Mouse (Mus musculus): ENCODE results near the gene Spryd3. TPM values are rescaled to one million over a fixed set of nuclear protein-coding genes. Genes with fewer than 3 reads are reported as not detected.
A peak's percentile ranks its signal among the peaks of the same experiment; 100 is the strongest.

The Spryd3 gene
- polyA plus RNA-seq, 1 experiment from 2014 or later: 12.1 TPM

DNA sequence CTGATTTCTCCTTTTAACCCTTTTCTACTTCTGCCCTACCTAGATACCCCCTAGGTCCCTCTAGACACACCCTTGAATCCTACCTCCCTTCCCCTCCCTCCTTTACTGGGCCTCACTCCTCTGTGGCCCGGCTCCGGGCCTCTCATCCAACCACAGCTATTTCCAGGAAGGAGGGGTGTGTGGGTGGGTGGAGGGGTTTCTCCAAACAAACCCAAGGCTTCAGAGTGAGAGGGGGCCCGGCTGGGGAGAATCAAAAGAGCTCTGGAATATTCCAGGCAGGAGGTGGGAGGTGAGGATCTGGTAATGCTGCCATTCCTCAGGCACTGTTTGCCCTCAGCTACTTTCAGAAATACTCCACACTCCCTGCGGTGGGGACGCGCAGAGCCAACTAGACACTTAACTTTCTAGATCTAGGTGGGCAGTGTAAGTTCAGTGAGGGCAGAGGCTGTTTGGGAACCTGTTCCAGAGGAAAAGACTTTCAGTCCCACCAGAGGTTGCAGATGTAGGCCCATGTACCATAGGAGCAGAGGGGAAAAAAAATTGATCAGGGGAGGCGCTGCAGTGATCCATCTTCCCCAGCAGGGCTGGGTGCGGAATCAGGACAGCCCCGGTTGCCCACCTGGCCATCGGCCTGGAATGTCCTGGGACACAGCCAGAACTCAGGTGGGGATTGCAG is 34.9 kb downstream of the Spryd3 start:
- Histone ChIP-seq H3K9me3 (ENCODE audit: control insufficient read depth, low read length) (no peaks in the 10 kb centered on the region), H3K27me3 (ENCODE audit: control insufficient read depth, insufficient read depth, low read length) (peaks cover 13% of the 10 kb centered on the region), H3K9ac (ENCODE audit: low read length) (peak overlapping the region; percentile 66; the same call in 1 of the 2 replicates), H3K4me2 (ENCODE audit: low read depth, low read length, severe bottlenecking) (peak overlapping the region; percentile 80; the same call in 1 of the 2 replicates), H3K4me1 (replicated peaks; ENCODE audit: control insufficient read depth, insufficient read depth, low read length) (peaks cover 19% of the 10 kb centered on the region), H3K4me3 (ENCODE audit: low read depth, low read length) (peak overlapping the region; percentile 48), H3K36me3 (ENCODE audit: control insufficient read depth, insufficient read depth, low read length) (no peaks in the 10 kb centered on the region; the same call in none of the 2 replicates), H3K27ac (ENCODE audit: low read depth, low read length) (peak overlapping the region; percentile 27; the same call in 1 of the 2 replicates)
- DNase-seq (ENCODE audit: low spot score): peak; percentile 62
- ATAC-seq (replicated peaks; ENCODE audit: low FRiP score): no peak; the same call in 1 of the 2 replicates
- 28% methylated on average over 10 of the region's 10 CpGs for WGBS

DNA sequence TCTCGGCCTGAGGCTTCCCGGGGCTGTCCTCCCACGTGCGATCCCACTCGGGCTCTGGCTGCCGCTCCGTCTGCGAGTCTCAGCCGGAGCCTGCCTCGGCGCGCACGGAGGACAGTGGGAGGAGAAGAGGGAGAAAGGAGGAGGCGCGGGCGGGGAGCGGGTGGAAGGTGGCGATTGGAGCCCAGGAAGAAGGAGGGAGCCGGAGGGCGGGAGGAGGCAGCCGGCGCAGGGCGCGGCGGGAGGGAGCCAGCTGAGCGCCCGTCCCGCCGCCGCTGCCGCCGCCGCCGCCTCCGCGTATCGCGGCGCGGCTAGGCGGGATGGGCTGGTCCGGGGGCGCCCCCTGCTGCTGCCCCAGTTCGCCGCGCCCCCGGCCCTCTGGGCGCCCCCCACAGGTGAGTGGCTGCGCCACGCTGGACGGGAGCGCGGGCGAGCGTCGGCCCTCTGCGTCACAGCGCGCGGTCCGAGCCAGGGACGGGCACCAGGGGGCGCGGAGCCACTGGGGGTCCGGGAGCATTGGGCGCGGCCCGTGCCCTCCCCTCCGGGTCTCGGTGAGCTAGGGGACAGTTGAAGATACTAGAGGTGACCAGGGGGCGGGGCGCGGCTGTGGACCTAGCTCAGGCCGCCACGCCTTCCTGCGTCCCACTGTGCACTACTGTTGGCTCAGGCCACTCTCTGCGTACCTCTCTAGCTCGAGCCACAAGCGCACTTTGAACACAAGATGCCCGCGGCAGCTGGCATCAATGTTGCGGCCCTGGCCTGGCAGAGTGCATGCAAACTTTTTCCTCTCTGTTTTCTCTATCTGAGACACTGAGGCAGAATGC is 35.7 kb downstream of the Spryd3 start, which contains the start of gene Tns2:
Gene Tns2, plus strand, starts transcription at position 253 of the 821 bp plus-strand sequence.
- peak; percentile 82 for DNase-seq (ENCODE audit: low spot score)
- peak; percentile 67 for ATAC-seq (replicated peaks; ENCODE audit: low FRiP score)
- Histone ChIP-seq H3K9ac (ENCODE audit: low read length) (peak within 1 kb of the TSS; percentile 66), H3K27ac (ENCODE audit: low read depth, low read length) (peak within 1 kb of the TSS; percentile 27; the same call in 1 of the 2 replicates), H3K4me1 (replicated peaks; ENCODE audit: control insufficient read depth, insufficient read depth, low read length) (peaks cover 19% of the 10 kb centered on the region), H3K9me3 (ENCODE audit: control insufficient read depth, low read length) (no peaks in the 10 kb centered on the region), H3K36me3 (ENCODE audit: control insufficient read depth, insufficient read depth, low read length) (no peaks in the 10 kb centered on the region; the same call in none of the 2 replicates), H3K27me3 (ENCODE audit: control insufficient read depth, insufficient read depth, low read length) (peaks cover 7% of the 10 kb centered on the region), H3K4me2 (ENCODE audit: low read depth, low read length, severe bottlenecking) (peak within 1 kb of the TSS; percentile 80), H3K4me3 (ENCODE audit: low read depth, low read length) (peak within 1 kb of the TSS; percentile 48)
- under 1% methylated on average over 50 of the region's 82 CpGs for WGBS

GRCm38 (mm10) chr15:102099771-102100160 is 36.3 kb downstream of the Spryd3 start:
- H3K27me3 ChIP-seq (ENCODE audit: control insufficient read depth, insufficient read depth, low read length): peaks cover 4% of the 10 kb centered on the region
- H3K4me2 ChIP-seq (ENCODE audit: low read depth, low read length, severe bottlenecking): peak overlapping the region; percentile 80
- H3K9ac ChIP-seq (ENCODE audit: low read length): peak overlapping the region; percentile 66
- no peaks in the 10 kb centered on the region for H3K9me3 ChIP-seq (ENCODE audit: control insufficient read depth, low read length)
- H3K36me3 ChIP-seq (ENCODE audit: control insufficient read depth, insufficient read depth, low read length): peaks cover 4% of the 10 kb centered on the region
- WGBS: 24% methylated on average over 8 of the region's 8 CpGs
- H3K4me3 ChIP-seq (ENCODE audit: low read depth, low read length): peak overlapping the region; percentile 48
- DNase-seq (ENCODE audit: low spot score) (no peak), ATAC-seq (replicated peaks; ENCODE audit: low FRiP score) (no peak)
- no peak overlapping the region for H3K27ac ChIP-seq (ENCODE audit: low read depth, low read length)
- peaks cover 19% of the 10 kb centered on the region for H3K4me1 ChIP-seq (replicated peaks; ENCODE audit: control insufficient read depth, insufficient read depth, low read length)

- Histone ChIP-seq H3K4me3 (ENCODE audit: low read depth, low read length) (no peak overlapping the region), H3K27me3 (ENCODE audit: control insufficient read depth, insufficient read depth, low read length) (peaks cover 4% of the 10 kb centered on the region), H3K4me1 (replicated peaks; ENCODE audit: control insufficient read depth, insufficient read depth, low read length) (peaks cover 19% of the 10 kb centered on the region), H3K4me2 (ENCODE audit: low read depth, low read length, severe bottlenecking) (no peak overlapping the region), H3K9me3 (ENCODE audit: control insufficient read depth, low read length) (no peaks in the 10 kb centered on the region), H3K36me3 (ENCODE audit: control insufficient read depth, insufficient read depth, low read length) (peaks cover 7% of the 10 kb centered on the region), H3K9ac (ENCODE audit: low read length) (no peak overlapping the region), H3K27ac (ENCODE audit: low read depth, low read length) (no peak overlapping the region)
- ATAC-seq (replicated peaks; ENCODE audit: low FRiP score) (no peak), DNase-seq (ENCODE audit: low spot score) (peak; percentile 49)
- WGBS: 58% methylated on average over 5 of the region's 5 CpGs
Measured at GRCm38 (mm10) chr15:102099260-102099659, 36.8 kb downstream of the Spryd3 start.

DNA sequence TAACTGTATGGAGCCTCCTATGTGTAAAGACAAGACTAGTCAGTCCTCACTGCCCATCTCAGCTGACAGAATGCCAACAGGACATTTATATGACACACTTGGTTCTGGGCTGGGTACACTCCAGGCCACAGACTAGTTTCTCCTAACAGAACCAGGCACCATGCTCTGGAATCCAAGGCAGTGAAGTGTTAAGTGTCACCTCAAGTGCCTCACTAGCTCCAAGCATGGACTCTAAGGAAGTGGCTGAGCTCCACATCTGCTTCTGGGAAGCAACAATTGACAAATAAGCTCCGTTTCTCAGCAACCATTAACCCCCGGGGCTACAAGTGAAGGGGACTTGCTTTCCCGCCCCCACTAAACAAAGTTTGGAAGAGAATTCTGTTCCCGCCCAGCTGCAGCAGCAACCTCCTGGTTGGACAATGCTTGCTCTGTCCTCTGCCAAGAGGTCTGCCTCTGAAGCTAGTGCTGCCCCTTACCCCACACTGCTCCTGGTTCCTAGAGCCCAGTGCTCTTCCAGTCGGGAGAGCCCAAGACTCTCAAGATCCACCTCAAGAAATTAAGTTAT is 38.0 kb downstream of the Spryd3 start:
- H3K4me3 ChIP-seq (ENCODE audit: low read depth, low read length): no peak overlapping the region
- H3K4me1 ChIP-seq (replicated peaks; ENCODE audit: control insufficient read depth, insufficient read depth, low read length): peaks cover 9% of the 10 kb centered on the region
- no peaks in the 10 kb centered on the region for H3K9me3 ChIP-seq (ENCODE audit: control insufficient read depth, low read length)
- H3K27ac ChIP-seq (ENCODE audit: low read depth, low read length): no peak overlapping the region
- H3K4me2 ChIP-seq (ENCODE audit: low read depth, low read length, severe bottlenecking): no peak overlapping the region
- no peak overlapping the region for H3K9ac ChIP-seq (ENCODE audit: low read length)
- H3K36me3 ChIP-seq (ENCODE audit: control insufficient read depth, insufficient read depth, low read length): peaks cover 15% of the 10 kb centered on the region
- H3K27me3 ChIP-seq (ENCODE audit: control insufficient read depth, insufficient read depth, low read length): peaks cover 4% of the 10 kb centered on the region
- DNase-seq (ENCODE audit: low spot score) (peak; percentile 52), ATAC-seq (replicated peaks; ENCODE audit: low FRiP score) (no peak)
- 38% methylated on average over 5 of the region's 5 CpGs for WGBS

DNA sequence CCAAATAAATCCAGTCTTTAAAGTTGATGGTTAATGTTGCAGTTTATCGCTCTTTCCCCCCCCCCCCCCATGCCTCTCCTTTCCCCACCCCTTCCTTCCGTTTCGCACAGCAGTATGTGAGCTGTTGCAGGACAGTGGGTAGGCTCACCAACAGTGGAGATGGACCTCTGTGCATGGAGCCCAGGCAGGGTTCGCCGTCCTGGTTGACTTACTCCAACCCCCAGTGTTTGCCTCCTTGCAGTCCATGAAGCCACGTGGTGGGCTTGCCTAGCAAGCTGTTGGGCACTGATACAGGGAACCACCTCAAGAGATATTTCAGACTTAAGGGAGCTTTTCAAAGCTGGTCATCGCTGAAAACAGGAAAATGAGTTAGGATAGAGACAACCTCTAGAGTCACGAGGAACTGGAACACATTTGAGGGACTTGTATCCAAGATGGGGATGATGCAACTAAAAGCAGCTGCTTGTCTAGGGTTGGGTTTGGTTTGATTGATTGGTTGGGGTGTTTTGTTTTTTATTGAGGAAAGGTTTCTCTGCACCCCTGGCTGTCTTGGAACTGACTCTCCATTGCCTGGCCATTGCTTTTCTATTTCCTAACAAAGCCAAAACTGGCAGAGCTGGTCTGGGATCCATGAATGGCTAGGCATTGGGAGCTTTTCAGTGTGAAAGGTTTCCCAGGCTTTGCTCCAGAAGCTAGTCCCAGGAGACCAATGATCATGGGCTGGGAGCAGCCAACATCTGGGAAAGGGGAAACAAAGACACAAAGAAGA is 38.7 kb downstream of the Spryd3 start:
- H3K4me3 ChIP-seq (ENCODE audit: low read depth, low read length): no peak overlapping the region
- DNase-seq (ENCODE audit: low spot score) (peak; percentile 44), ATAC-seq (replicated peaks; ENCODE audit: low FRiP score) (no peak)
- peaks cover 4% of the 10 kb centered on the region for H3K27me3 ChIP-seq (ENCODE audit: control insufficient read depth, insufficient read depth, low read length)
- H3K27ac ChIP-seq (ENCODE audit: low read depth, low read length): no peak overlapping the region
- H3K4me2 ChIP-seq (ENCODE audit: low read depth, low read length, severe bottlenecking): no peak overlapping the region
- peaks cover 22% of the 10 kb centered on the region for H3K36me3 ChIP-seq (ENCODE audit: control insufficient read depth, insufficient read depth, low read length)
- H3K9ac ChIP-seq (ENCODE audit: low read length): no peak overlapping the region
- 78% methylated on average over 8 of the region's 8 CpGs for WGBS
- H3K9me3 ChIP-seq (ENCODE audit: control insufficient read depth, low read length): no peaks in the 10 kb centered on the region
- H3K4me1 ChIP-seq (replicated peaks; ENCODE audit: control insufficient read depth, insufficient read depth, low read length): peaks cover 4% of the 10 kb centered on the region

GRCm38 (mm10) chr15:102094988-102095387 is 41.0 kb downstream of the Spryd3 start:
- peaks cover 39% of the 10 kb centered on the region for H3K36me3 ChIP-seq (ENCODE audit: control insufficient read depth, insufficient read depth, low read length)
- ATAC-seq (replicated peaks; ENCODE audit: low FRiP score): no peak
- H3K9ac ChIP-seq (ENCODE audit: low read length): no peak overlapping the region
- 91% methylated on average over 16 of the region's 16 CpGs for WGBS
- no peaks in the 10 kb centered on the region for H3K9me3 ChIP-seq (ENCODE audit: control insufficient read depth, low read length)
- H3K27ac ChIP-seq (ENCODE audit: low read depth, low read length): no peak overlapping the region
- H3K27me3 ChIP-seq (ENCODE audit: control insufficient read depth, insufficient read depth, low read length): no peaks in the 10 kb centered on the region
- H3K4me2 ChIP-seq (ENCODE audit: low read depth, low read length, severe bottlenecking): no peak overlapping the region
- H3K4me3 ChIP-seq (ENCODE audit: low read depth, low read length): no peak overlapping the region
- DNase-seq (ENCODE audit: low spot score): peak; percentile 46
- no peaks in the 10 kb centered on the region for H3K4me1 ChIP-seq (replicated peaks; ENCODE audit: control insufficient read depth, insufficient read depth, low read length)

DNA sequence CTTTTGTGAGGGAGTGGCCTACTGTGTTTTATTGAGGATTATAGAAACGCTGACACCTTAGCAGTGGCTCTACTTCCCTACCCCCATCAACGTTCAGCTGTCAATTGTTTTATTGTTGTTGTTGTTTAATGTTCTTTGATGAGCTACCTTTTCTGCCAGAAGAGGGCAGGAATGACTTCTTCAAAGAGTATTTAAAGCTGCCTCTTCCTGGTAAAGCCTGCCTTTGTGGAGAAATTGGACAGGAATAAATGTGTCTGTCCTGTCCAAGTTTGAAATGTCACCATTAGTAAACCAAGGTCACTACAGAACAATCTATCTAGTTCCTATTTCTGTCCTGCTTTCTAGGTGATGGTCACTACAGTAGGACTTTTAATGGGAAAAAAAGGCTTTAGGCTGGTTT is 41.9 kb downstream of the Spryd3 start:
- Histone ChIP-seq H3K4me2 (ENCODE audit: low read depth, low read length, severe bottlenecking) (no peak overlapping the region), H3K9ac (ENCODE audit: low read length) (no peak overlapping the region), H3K36me3 (ENCODE audit: control insufficient read depth, insufficient read depth, low read length) (peaks cover 42% of the 10 kb centered on the region), H3K27ac (ENCODE audit: low read depth, low read length) (no peak overlapping the region), H3K4me1 (replicated peaks; ENCODE audit: control insufficient read depth, insufficient read depth, low read length) (no peaks in the 10 kb centered on the region), H3K27me3 (ENCODE audit: control insufficient read depth, insufficient read depth, low read length) (no peaks in the 10 kb centered on the region), H3K9me3 (ENCODE audit: control insufficient read depth, low read length) (no peaks in the 10 kb centered on the region), H3K4me3 (ENCODE audit: low read depth, low read length) (no peak overlapping the region)
- WGBS: 72% methylated on average over 2 of the region's 2 CpGs
- ATAC-seq (replicated peaks; ENCODE audit: low FRiP score): no peak
- no peak for DNase-seq (ENCODE audit: low spot score)
